Mouse (Mus musculus) heart, embryonic 10.5 days (tissue): ENCODE data around the gene Eri2. TPM values are rescaled to one million over a fixed set of nuclear protein-coding genes. Genes with fewer than 3 reads are reported as not detected.

Source experiments
- DNase-seq: peaks from one replicate; pipeline ENCODE4 v3.0.0-alpha.2; 2017; ENCODE audit warnings: low spot score
- H3K27ac ChIP-seq: fragments of 300-500 bp; sonication (generic); 2 replicates; pipeline ENCODE4 v1.5.1; 2016; ENCODE audit warnings: mild to moderate bottlenecking
- H3K27me3 ChIP-seq: fragments of 300-500 bp; sonication (generic); 2 replicates; pipeline ENCODE4 v1.6.1; 2016; ENCODE audit warnings: mild to moderate bottlenecking; ENCODE audit not compliant: poor library complexity, insufficient read depth, severe bottlenecking
- H3K36me3 ChIP-seq: fragments of 300-500 bp; sonication (generic); 2 replicates; pipeline ENCODE4 v1.6.1; 2016; ENCODE audit warnings: mild to moderate bottlenecking, moderate library complexity
- H3K4me1 ChIP-seq: fragments of 300-500 bp; sonication (generic); 2 replicates; pipeline ENCODE4 v1.6.1; 2016; ENCODE audit warnings: mild to moderate bottlenecking
- H3K4me3 ChIP-seq: fragments of 300-500 bp; sonication (generic); 2 replicates; pipeline ENCODE4 v1.5.1; 2016; ENCODE audit warnings: mild to moderate bottlenecking, moderate library complexity
- H3K9me3 ChIP-seq: fragments of 300-500 bp; sonication (generic); 2 replicates; pipeline ENCODE4 v1.6.1; 2016; ENCODE audit warnings: mild to moderate bottlenecking, moderate library complexity
- WGBS: fragments of 180-500 bp; shearing (Covaris S2); methylation state at CpG from one replicate; pipeline ENCODE4 v1.1.7; 2016; 5-methylcytosine and 5-hydroxymethylcytosine counted together
- polyA plus RNA-seq: library from polyadenylated mRNA; unstranded; fragments of >200 nt; fragmentation: Nextera tagmentation; extraction: Ambion mirVana; gene quantifications from 2 replicates; pipeline ENCODE4 v1.2.1, GENCODE M21; 2016

Gene Eri2
- 17.2 and 17.3 TPM in 2 replicates for polyA plus RNA-seq

DNA sequence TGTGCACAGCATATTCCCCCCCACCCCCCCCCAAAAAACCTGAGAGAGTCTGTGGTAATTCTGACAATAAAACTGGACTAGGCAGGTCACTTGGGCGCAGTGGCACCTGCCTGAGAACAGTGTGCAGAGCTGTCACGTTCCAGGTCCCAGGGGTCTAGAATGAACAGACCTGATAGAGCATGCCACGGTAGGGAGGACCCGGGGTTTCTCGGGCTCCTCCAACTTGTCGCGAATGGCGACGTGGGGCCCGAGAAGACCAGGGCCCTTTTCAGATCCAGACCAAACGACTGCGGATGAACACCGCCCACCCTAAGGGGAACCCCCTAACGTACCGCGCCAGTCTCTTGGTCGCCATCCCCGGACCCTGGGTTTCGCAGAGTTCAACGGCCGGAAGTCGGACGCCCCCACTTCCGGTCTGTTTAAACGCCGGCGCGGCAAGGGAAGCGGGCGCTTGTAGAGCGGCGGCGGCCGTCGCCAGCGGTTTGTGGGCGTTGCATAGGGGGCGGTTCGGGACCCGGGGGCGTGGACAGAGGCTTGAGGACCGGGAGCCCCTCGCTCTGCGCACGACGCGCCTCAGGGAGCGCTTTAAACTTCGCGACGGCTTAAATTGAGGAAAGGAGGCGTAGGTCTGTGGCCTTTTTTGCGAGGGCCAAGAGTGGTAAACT is at the start of gene Eri2, which contains the start of gene Rexo5:
Eri2 (minus strand) TSS at position 473 of the 665 bp plus-strand sequence.
Rexo5 (plus strand) TSS at position 421 of the 665 bp plus-strand sequence.
- under 1% methylated on average over 53 of the region's 53 CpGs for WGBS
- H3K36me3 ChIP-seq = peaks cover 26% of the 10 kb centered on the region
- no peaks in the 10 kb centered on the region for H3K9me3 ChIP-seq
- H3K27me3 ChIP-seq = no peaks in the 10 kb centered on the region
- peak within 1 kb of the TSS; percentile 76 for H3K4me3 ChIP-seq
- 0 out of 2 replicates have a peak, but pooled peaks cover 6% of the 10 kb centered on the region for H3K4me1 ChIP-seq
- H3K27ac ChIP-seq = peak within 1 kb of the TSS; percentile 92
- peak; percentile 96 for DNase-seq

GRCm38 (mm10) chr7:119841820-119842449 is 48.1 kb upstream of the Eri2 start:
- Histone ChIP-seq H3K36me3 (peaks cover 18% of the 10 kb centered on the region), H3K9me3 (no peaks in the 10 kb centered on the region), H3K4me3 (no peak overlapping the region), H3K27ac (no peak overlapping the region), H3K4me1 (no peaks in the 10 kb centered on the region), H3K27me3 (no peaks in the 10 kb centered on the region)
- 88% methylated on average over 4 of the region's 4 CpGs for WGBS
- DNase-seq = no peak

GRCm38 (mm10) chr7:119835996-119836777 is 42.3 kb upstream of the Eri2 start:
- Histone ChIP-seq H3K36me3 (peaks cover 37% of the 10 kb centered on the region), H3K4me3 (no peak overlapping the region), H3K9me3 (no peaks in the 10 kb centered on the region), H3K27ac (no peak overlapping the region), H3K4me1 (no peaks in the 10 kb centered on the region), H3K27me3 (no peaks in the 10 kb centered on the region)
- 92% methylated on average over 4 of the region's 4 CpGs for WGBS
- no peak for DNase-seq

- no peak overlapping the region for H3K4me3 ChIP-seq
- no peaks in the 10 kb centered on the region for H3K9me3 ChIP-seq
- H3K36me3 ChIP-seq = peaks cover 35% of the 10 kb centered on the region
- WGBS = 86% methylated on average over 1 of the region's 1 CpGs
- H3K4me1 ChIP-seq = no peaks in the 10 kb centered on the region
- DNase-seq = no peak
- no peaks in the 10 kb centered on the region for H3K27me3 ChIP-seq
- no peak overlapping the region for H3K27ac ChIP-seq
Observed at GRCm38 (mm10) chr7:119835371-119835770, 41.5 kb upstream of the Eri2 start.

- peaks cover 36% of the 10 kb centered on the region for H3K36me3 ChIP-seq
- no peaks in the 10 kb centered on the region for H3K27me3 ChIP-seq
- no peaks in the 10 kb centered on the region for H3K9me3 ChIP-seq
- no peak overlapping the region for H3K27ac ChIP-seq
- WGBS = 95% methylated on average over 3 of the region's 3 CpGs
- no peak overlapping the region for H3K4me3 ChIP-seq
- no peaks in the 10 kb centered on the region for H3K4me1 ChIP-seq
- DNase-seq = no peak
Observed at GRCm38 (mm10) chr7:119808723-119809122, 14.9 kb upstream of the Eri2 start.

DNA sequence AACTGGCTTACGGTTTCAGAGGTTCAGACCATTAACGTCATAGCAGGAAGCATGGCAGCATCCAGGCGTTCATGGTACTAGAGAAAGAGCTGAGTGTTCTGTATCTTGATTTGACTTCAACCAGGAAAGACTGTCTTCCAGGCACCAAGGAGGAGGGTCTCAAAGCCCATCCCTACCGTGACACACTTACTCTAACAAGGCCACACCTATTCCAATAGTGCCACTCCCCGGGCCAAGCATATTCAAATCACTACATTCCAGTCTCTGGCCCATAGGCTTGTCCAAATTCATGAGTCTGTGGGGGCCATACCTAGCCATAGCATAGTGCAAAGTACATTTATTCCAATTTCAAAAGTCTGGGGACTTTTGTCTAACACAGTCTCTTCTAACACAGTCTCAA is 13.5 kb upstream of the Eri2 start:
- Histone ChIP-seq H3K4me1 (no peaks in the 10 kb centered on the region), H3K9me3 (no peaks in the 10 kb centered on the region), H3K4me3 (no peak overlapping the region), H3K36me3 (peaks cover 30% of the 10 kb centered on the region), H3K27ac (no peak overlapping the region), H3K27me3 (no peaks in the 10 kb centered on the region)
- no peak for DNase-seq
- WGBS = 91% methylated on average over 5 of the region's 5 CpGs

GRCm38 (mm10) chr7:119800991-119801390 is 7.1 kb upstream of the Eri2 start:
- DNase-seq = no peak
- Histone ChIP-seq H3K4me3 (no peak overlapping the region), H3K4me1 (no peaks in the 10 kb centered on the region), H3K36me3 (peaks cover 15% of the 10 kb centered on the region; the same call in 1 of the 2 replicates), H3K9me3 (no peaks in the 10 kb centered on the region), H3K27me3 (no peaks in the 10 kb centered on the region), H3K27ac (no peak overlapping the region)
- WGBS = 89% methylated on average over 3 of the region's 3 CpGs

- Histone ChIP-seq H3K27me3 (no peaks in the 10 kb centered on the region), H3K27ac (no peak overlapping the region), H3K4me3 (no peak overlapping the region), H3K9me3 (no peaks in the 10 kb centered on the region), H3K4me1 (no peaks in the 10 kb centered on the region), H3K36me3 (peaks cover 14% of the 10 kb centered on the region; the same call in 1 of the 2 replicates)
- no peak for DNase-seq
- 91% methylated on average over 3 of the region's 3 CpGs for WGBS
Observed at GRCm38 (mm10) chr7:119800488-119800887, 6.6 kb upstream of the Eri2 start.

GRCm38 (mm10) chr7:119795311-119795710 is 1.5 kb upstream of the Eri2 start:
- peak overlapping the region; percentile 76; the same call in 1 of the 2 replicates for H3K4me3 ChIP-seq
- 0 out of 2 replicates have a peak, but pooled peaks cover 6% of the 10 kb centered on the region for H3K4me1 ChIP-seq
- peaks cover 16% of the 10 kb centered on the region; the same call in 1 of the 2 replicates for H3K36me3 ChIP-seq
- no peak overlapping the region for H3K27ac ChIP-seq
- no peaks in the 10 kb centered on the region for H3K9me3 ChIP-seq
- H3K27me3 ChIP-seq = no peaks in the 10 kb centered on the region
- no peak for DNase-seq

- Histone ChIP-seq H3K4me1 (0 out of 2 replicates have a peak, but pooled peaks cover 6% of the 10 kb centered on the region), H3K27me3 (no peaks in the 10 kb centered on the region), H3K27ac (peak overlapping the region; percentile 92), H3K9me3 (no peaks in the 10 kb centered on the region), H3K36me3 (peaks cover 21% of the 10 kb centered on the region), H3K4me3 (peak overlapping the region; percentile 76)
- 1% methylated on average over 21 of the region's 21 CpGs for WGBS
- DNase-seq = no peak
Observed at GRCm38 (mm10) chr7:119794251-119794638, 387 bp upstream of the Eri2 start.

- Histone ChIP-seq H3K27me3 (no peaks in the 10 kb centered on the region), H3K27ac (no peak overlapping the region), H3K36me3 (peaks cover 57% of the 10 kb centered on the region), H3K9me3 (no peaks in the 10 kb centered on the region), H3K4me3 (no peak overlapping the region), H3K4me1 (0 out of 2 replicates have a peak, but pooled peaks cover 6% of the 10 kb centered on the region)
- no peak for DNase-seq
- 94% methylated on average over 3 of the region's 3 CpGs for WGBS
Observed at GRCm38 (mm10) chr7:119789024-119789423, 4.8 kb downstream of the Eri2 start.

DNA sequence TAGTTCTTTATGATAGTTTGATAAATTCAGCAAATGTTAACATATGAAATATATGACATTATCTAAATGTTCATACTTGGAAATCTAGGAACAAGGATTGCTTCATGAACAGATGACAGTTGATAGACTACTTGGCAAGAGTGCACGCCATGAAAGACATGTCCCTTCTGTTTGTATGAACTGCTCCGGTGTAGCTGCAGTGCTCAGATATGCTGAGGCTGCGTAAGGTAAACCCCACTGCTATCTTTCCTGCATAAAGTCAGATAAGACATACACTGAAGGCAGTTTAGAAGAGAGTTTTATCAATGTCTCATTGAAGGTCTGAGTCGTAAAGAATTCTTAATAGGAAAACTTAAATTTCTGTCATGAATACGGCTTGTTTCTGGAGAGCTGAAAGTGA is 8.9 kb downstream of the Eri2 start:
- H3K36me3 ChIP-seq = peaks cover 54% of the 10 kb centered on the region
- H3K9me3 ChIP-seq = no peaks in the 10 kb centered on the region
- no peak overlapping the region for H3K4me3 ChIP-seq
- no peak overlapping the region for H3K27ac ChIP-seq
- H3K4me1 ChIP-seq = no peaks in the 10 kb centered on the region
- no peaks in the 10 kb centered on the region for H3K27me3 ChIP-seq
- DNase-seq = no peak
- 88% methylated on average over 5 of the region's 5 CpGs for WGBS

- peaks cover 41% of the 10 kb centered on the region for H3K36me3 ChIP-seq
- no peak overlapping the region for H3K27ac ChIP-seq
- no peaks in the 10 kb centered on the region for H3K9me3 ChIP-seq
- no peaks in the 10 kb centered on the region for H3K4me1 ChIP-seq
- H3K4me3 ChIP-seq = no peak overlapping the region
- H3K27me3 ChIP-seq = no peaks in the 10 kb centered on the region
- no peak for DNase-seq
- WGBS = 89% methylated on average over 2 of the region's 2 CpGs
Observed at GRCm38 (mm10) chr7:119783453-119783852, 10.4 kb downstream of the Eri2 start.
